ENCODE assay signal across 11 mouse cellular contexts in the genomic region with DNA sequence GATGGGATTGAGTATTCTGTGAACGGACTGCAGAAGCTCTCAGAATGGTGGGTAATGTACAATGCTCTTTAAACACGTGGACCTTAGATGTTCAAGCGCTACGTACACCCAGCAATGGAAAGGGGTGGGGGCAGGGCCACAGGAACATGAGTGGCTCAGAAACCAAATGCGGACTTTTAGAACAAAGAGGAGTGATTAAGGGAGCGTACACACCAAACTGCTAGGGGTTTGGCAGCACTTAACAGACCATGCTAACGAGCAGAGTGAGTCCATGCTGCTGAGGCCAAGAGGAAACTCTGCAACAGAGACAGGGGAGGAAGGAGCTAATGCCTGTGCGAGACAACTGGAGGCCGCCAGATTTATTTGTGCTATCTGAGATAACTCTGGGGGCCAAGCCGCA. TPM values are rescaled to one million over a fixed set of nuclear protein-coding genes. Genes with fewer than 3 reads are reported as not detected.
DNase-seq lines count a peak whose midpoint lies in the region; ATAC-seq and TF ChIP-seq lines count a peak whose summit lies in the region.
"Had no signal": no experiment of that assay in that cellular context is flagged by ENCODE, and none has a peak within 500 bp of the region (broad histone marks: within the 10 kb centered on the region; RNA-seq: fewer than 3 reads in every experiment).

No protein-coding gene starts in this region.

- TF ChIP-seq CTCF in kidney, postnatal 0 days (IDR thresholded peaks at IDR 0.05; ENCODE audit: low read depth) = no peak

- no peak overlapping the region for H3K27ac ChIP-seq in kidney, postnatal 0 days
- H3K27ac ChIP-seq in forebrain, embryonic 13.5 days = peak overlapping the region; percentile 12; the same call in 1 of the 2 replicates

- H3K27me3 ChIP-seq in kidney, postnatal 0 days (ENCODE audit: insufficient read depth, low read length) = no peaks in the 10 kb centered on the region
- 0 out of 2 replicates have a peak, but pooled peaks cover 10% of the 10 kb centered on the region for H3K27me3 ChIP-seq in forebrain, embryonic 13.5 days
- H3K27me3 ChIP-seq: Patski had no signal

- DNase-seq in adrenal gland, adult 2 months = peak; percentile 43
- no peak for DNase-seq in adrenal gland, adult 8-10 months
- peak; percentile 68 for DNase-seq in kidney, postnatal 0 days (ENCODE audit: low spot score)
- DNase-seq in kidney, adult 18-20 months = no peak
- peak; percentile 4 for DNase-seq in lung, postnatal 36 days
- no peak for DNase-seq in urinary bladder, postnatal 14 days (ENCODE audit: low spot score)
- DNase-seq in cerebellum, postnatal 14 days = no peak
- DNase-seq: cerebellum, adult 11-12 months had no signal

- 0 out of 2 replicates have a peak, but pooled peaks cover 4% of the 10 kb centered on the region for H3K4me1 ChIP-seq in kidney, postnatal 0 days (replicated peaks; ENCODE audit: insufficient read depth, low read length)
- peaks cover 20% of the 10 kb centered on the region for H3K4me1 ChIP-seq in forebrain, embryonic 13.5 days

- ATAC-seq in kidney, postnatal 0 days (replicated peaks; ENCODE audit: low FRiP score, low read depth) = no peak
- peak; percentile 77 for ATAC-seq in forebrain, embryonic 13.5 days
- ATAC-seq: Patski had no signal

- no peak overlapping the region for H3K4me2 ChIP-seq in kidney, postnatal 0 days (ENCODE audit: low read length)
- H3K4me2 ChIP-seq in forebrain, embryonic 13.5 days = peak overlapping the region; percentile 42

- WGBS in kidney, postnatal 0 days = 5% methylated on average over 10 of the region's 10 CpGs
- 8% methylated on average over 10 of the region's 10 CpGs for WGBS in forebrain, embryonic 13.5 days

- no peaks in the 10 kb centered on the region for H3K9me3 ChIP-seq in kidney, postnatal 0 days (replicated peaks; ENCODE audit: low read length)
- no peaks in the 10 kb centered on the region for H3K9me3 ChIP-seq in forebrain, embryonic 13.5 days (replicated peaks)

- no peak overlapping the region for H3K9ac ChIP-seq in kidney, postnatal 0 days (ENCODE audit: low read depth, low read length)
- H3K9ac ChIP-seq in forebrain, embryonic 13.5 days = no peak overlapping the region

- H3K36me3 ChIP-seq in kidney, postnatal 0 days (ENCODE audit: insufficient read depth, low read length) = no peaks in the 10 kb centered on the region
- H3K36me3 ChIP-seq in forebrain, embryonic 13.5 days (ENCODE audit: poor library complexity, severe bottlenecking) = no peaks in the 10 kb centered on the region

- no peak overlapping the region for H3K4me3 ChIP-seq in kidney, postnatal 0 days (replicated peaks; ENCODE audit: low read depth, low read length)
- no peak overlapping the region for H3K4me3 ChIP-seq in forebrain, embryonic 13.5 days

RNA-seq across cellular contexts. Expression of gene Sim2, which starts 58.6 kb away (rescaled TPM):
- total RNA-seq in adrenal gland, adult 2 months (2021) = not detected
- not detected in 2 replicates for polyA plus RNA-seq in adrenal gland, adult 2 months (2012; rRNA removed)
- not detected for total RNA-seq in adrenal gland, adult 8-10 months (2022)
- polyA plus RNA-seq in kidney, postnatal 0 days (2015; fragmentation: Nextera tagmentation; extraction: Ambion mirVana) = 3.0 and 3.1 TPM in 2 replicates
- polyA plus RNA-seq in forebrain, embryonic 13.5 days (2015; fragmentation: Nextera tagmentation; extraction: Ambion mirVana) = 0.12 and 0.35 TPM in 2 replicates
- total RNA-seq: left cerebral cortex, adult 18-20 months had no signal

Comparison
In these comparisons a context has a peak if more than half of its experiments do, and no peak if none do; other contexts are left out.
1. DNase-seq: peak in adrenal gland, adult 2 months (single experiment), kidney, postnatal 0 days (single experiment) and lung, postnatal 36 days (single experiment); none in adrenal gland, adult 8-10 months (single experiment), kidney, adult 18-20 months (single experiment), urinary bladder, postnatal 14 days (single experiment) and cerebellum, postnatal 14 days (0 of 2).